Mouse (Mus musculus) bone marrow macrophage, adult 2 months (primary cell): ENCODE results near the gene Shank2. TPM values are rescaled to one million over a fixed set of nuclear protein-coding genes. Genes with fewer than 3 reads are reported as not detected.

ENCODE experiments used
- H3K27ac ChIP-seq: 2 replicates; pipeline ENCODE4 v1.5.1; 2012; ENCODE audit warnings: low read depth, low read length; ENCODE audit not compliant: insufficient read depth
- H3K4me1 ChIP-seq: 2 replicates; pipeline ENCODE4 v1.6.1; 2012; ENCODE audit warnings: low read length; ENCODE audit not compliant: control insufficient read depth, insufficient read depth
- H3K4me3 ChIP-seq: 2 replicates; pipeline ENCODE4 v1.5.1; 2012; ENCODE audit warnings: mild to moderate bottlenecking, low read length, moderate library complexity; ENCODE audit not compliant: insufficient read depth
- CTCF ChIP-seq: IDR thresholded peaks from 2 replicates; pipeline ENCODE4 v1.5.1; 2012; ENCODE audit warnings: low read depth, mild to moderate bottlenecking, low read length, moderate library complexity
- POLR2A ChIP-seq: IDR thresholded peaks from 2 replicates; pipeline ENCODE4 v1.6.1; 2012; ENCODE audit warnings: mild to moderate bottlenecking, low read depth, low read length, borderline replicate concordance
- polyA plus RNA-seq: library from polyadenylated mRNA; stranded (reverse); fragments of >200 nt; gene quantifications from 2 replicates; pipeline ENCODE4 v1.2.4, GENCODE M21; 2012; ENCODE audit not compliant: missing spikeins, insufficient read depth, insufficient read length

Gene Shank2
- polyA plus RNA-seq, 1 experiment, result not detected

GRCm38 (mm10) chr7:144153682-144154081, 152.0 kb downstream of the Shank2 start:
- no peak for TF ChIP-seq POLR2A
- no peak for TF ChIP-seq CTCF
- Histone ChIP-seq H3K4me1 (no peaks in the 10 kb centered on the region), H3K27ac (no peak overlapping the region), H3K4me3 (no peak overlapping the region)

DNA sequence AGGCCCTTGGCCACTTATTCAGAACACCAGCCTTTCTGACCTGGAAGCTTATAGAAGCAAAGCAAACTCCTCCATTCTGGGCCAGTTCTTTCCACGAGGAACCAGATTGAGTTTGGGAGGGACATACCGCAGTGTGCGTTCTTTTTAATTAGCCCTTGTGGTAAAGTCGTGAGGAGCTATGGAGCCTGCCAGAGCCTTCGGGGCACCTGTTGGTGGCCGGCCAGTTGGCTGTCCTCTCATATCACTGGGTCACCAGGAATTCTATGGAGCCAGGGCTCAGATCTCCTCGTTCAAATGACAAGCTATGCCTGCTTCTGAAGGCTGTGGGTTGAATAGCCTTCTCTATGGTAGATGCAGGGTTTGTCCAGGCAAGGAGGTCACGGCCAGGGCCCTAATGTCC, 156.2 kb downstream of the Shank2 start:
- no peak for TF ChIP-seq CTCF
- TF ChIP-seq POLR2A, result no peak
- Histone ChIP-seq H3K4me1 (no peaks in the 10 kb centered on the region), H3K4me3 (no peak overlapping the region), H3K27ac (no peak overlapping the region)

DNA sequence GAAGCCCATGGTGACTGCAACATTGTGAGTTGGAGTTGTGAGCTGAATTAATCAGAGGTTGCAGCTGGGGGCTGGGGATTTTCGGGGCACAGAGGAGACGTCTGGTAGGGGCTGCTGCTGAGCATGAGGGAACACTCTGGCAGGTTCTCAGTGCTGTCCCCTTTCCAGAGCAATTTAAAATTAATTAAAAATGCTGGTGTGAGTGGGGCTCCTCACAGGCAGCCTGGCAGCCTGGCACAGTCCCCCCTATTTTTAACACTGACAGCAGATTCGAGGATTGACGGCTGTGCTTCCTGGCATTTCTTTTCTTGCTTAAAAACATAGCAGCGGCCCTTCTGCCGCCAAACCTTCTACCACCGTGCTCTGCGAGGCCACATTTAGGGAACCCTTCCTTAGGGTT, 157.8 kb downstream of the Shank2 start:
- TF ChIP-seq POLR2A, result no peak
- TF ChIP-seq CTCF, result no peak
- Histone ChIP-seq H3K4me3 (no peak overlapping the region), H3K27ac (no peak overlapping the region), H3K4me1 (no peaks in the 10 kb centered on the region)

DNA sequence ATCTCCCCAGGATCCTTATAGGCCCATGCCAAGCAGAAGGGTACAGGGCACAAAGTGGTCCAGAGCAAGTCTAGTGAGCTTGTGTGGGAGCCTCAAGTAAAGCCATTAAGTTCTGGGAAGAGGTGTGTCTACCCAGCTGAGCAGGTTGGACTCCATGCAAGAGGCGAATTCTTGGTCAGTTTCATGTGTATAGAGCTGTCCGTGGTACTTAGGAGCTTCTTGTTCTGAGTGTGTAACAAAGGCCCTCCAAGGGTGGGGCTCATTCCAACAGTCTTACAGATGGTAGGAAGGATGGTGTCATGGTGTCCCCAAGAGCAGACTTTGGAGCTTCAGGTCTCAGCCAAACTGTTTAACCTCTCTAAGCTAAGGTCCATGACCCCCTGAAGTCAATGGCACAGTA, 158.3 kb downstream of the Shank2 start:
- H3K4me3 ChIP-seq, result no peak overlapping the region
- no peaks in the 10 kb centered on the region for H3K4me1 ChIP-seq
- no peak for TF ChIP-seq CTCF
- no peak for TF ChIP-seq POLR2A
- no peak overlapping the region for H3K27ac ChIP-seq

GRCm38 (mm10) chr7:144160646-144161249, 159.0 kb downstream of the Shank2 start:
- Histone ChIP-seq H3K4me3 (no peak overlapping the region), H3K4me1 (no peaks in the 10 kb centered on the region), H3K27ac (no peak overlapping the region)
- TF ChIP-seq POLR2A, result no peak
- no peak for TF ChIP-seq CTCF

GRCm38 (mm10) chr7:144170272-144170671, 168.5 kb downstream of the Shank2 start:
- Histone ChIP-seq H3K27ac (no peak overlapping the region), H3K4me1 (no peaks in the 10 kb centered on the region), H3K4me3 (no peak overlapping the region)
- TF ChIP-seq POLR2A (no peak), CTCF (no peak)

GRCm38 (mm10) chr7:144170686-144171085, 169.0 kb downstream of the Shank2 start:
- Histone ChIP-seq H3K4me3 (no peak overlapping the region), H3K4me1 (no peaks in the 10 kb centered on the region), H3K27ac (no peak overlapping the region)
- TF ChIP-seq POLR2A (no peak), CTCF (no peak)

DNA sequence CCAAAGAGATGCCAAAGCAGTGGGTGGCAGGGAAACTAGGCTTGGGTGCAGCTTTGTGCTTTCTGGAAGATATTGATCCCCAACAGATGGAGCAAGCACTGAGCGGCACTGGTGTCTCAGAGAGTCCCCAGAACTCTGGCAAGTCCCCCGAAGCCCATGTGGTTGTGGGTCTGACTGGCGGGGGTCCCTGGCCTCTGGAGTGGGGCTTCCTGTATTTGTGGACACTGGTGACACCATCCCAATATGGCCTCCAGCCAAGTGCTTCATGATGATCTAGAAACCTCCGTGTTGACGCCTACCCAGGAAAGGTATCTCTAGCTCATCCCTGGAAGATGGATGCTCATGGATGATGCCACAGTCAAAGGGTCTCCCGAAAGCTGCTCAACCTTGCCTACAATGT, 172.1 kb downstream of the Shank2 start:
- TF ChIP-seq POLR2A (no peak), CTCF (no peak)
- H3K27ac ChIP-seq, result no peak overlapping the region
- H3K4me3 ChIP-seq, result no peak overlapping the region
- no peaks in the 10 kb centered on the region for H3K4me1 ChIP-seq

GRCm38 (mm10) chr7:144174329-144174728, 172.6 kb downstream of the Shank2 start:
- Histone ChIP-seq H3K4me3 (no peak overlapping the region), H3K4me1 (no peaks in the 10 kb centered on the region), H3K27ac (no peak overlapping the region)
- TF ChIP-seq POLR2A (no peak), CTCF (no peak)

GRCm38 (mm10) chr7:144175025-144175424, 173.3 kb downstream of the Shank2 start:
- TF ChIP-seq POLR2A (no peak), CTCF (no peak)
- Histone ChIP-seq H3K4me3 (no peak overlapping the region), H3K4me1 (no peaks in the 10 kb centered on the region), H3K27ac (no peak overlapping the region)

- Histone ChIP-seq H3K27ac (no peak overlapping the region), H3K4me3 (no peak overlapping the region), H3K4me1 (no peaks in the 10 kb centered on the region)
- TF ChIP-seq POLR2A (no peak), CTCF (no peak)
These were observed 173.9 kb downstream of the Shank2 start for GRCm38 (mm10) chr7:144175481-144176233.
